Mouse (Mus musculus): ENCODE measurements around the gene Ankrd13d.

Ankrd13d gene

DNA sequence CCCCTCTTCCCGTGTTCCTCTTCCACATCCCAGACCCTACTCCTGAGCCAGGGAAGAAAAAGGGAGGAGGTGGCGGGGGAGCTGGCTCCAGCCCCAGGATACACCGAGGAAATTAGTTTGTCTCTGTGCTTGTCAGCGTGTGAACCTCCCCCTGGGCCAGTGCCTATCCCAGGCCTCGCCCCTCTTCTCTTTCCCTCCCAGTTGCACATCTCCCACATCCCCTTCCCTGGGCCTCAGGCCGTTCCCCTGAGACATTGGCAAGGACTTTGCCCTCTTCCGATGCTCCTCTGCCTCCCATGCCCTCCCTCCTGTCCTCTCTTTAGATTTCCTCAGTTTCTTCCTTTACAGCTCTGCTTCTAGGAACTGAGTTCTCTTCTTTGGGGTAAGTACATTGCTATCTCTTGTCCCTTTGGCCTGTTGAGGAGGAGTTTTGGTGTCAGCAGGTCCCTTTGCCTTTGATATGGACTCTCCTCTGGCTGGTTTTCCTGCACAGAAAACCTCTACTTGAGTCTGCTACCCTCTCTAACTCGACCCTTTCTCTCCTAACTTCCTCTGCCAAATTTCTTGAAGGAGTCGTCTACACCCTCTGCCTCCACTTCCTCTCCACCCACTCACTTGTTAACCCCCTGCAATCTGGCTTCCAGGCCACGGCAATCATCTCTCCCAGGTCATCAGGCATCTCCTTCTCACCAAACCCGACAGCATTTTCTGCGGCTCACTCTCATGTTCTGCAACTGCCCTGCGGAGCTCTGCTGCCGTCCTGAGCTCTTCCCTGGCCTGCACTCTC lies 61.8 kb downstream of the Ankrd13d start:
- peak; percentile 30 for DNase-seq

DNA sequence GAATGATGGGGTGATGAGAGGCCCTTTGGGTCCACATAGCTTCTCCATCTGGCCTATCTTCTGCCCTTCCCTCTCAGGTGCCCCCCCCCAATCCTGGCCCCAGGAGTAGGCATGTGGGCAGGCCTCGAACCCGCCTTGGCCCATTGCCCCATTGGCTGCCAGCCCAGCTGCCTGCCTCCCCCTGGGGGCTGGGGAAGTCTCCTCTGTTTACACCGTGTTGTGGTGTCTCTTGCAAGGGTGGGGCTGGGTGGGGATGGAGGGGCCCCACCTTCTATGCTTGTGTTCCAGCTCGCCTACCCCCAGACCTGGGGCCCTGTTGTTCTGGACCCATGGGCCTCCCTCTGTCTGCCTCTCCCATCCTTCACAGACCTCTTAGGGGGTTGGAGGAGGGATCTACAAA lies 62.5 kb downstream of the Ankrd13d start:
- no peak for DNase-seq
